ENCODE assay signal across 23 mouse cellular contexts in the genomic region with DNA sequence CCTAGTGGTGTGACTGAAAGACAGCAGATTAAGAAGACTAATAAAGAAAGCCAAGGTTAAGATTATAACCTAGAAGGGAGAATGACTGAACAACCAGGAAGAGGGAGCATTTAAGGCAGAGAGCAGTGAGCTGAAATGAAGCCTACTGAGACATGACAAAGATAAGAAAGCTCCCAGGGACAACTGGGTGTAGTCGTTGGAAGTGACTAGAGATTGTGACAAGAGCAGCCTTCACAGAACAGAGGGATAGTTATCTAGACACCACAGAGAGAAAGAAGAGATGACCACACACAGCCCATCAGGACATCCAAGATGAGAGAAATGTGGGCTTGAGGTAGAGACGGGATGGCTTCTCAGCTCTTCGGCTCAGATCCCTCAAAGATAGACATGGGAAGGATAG. TPM values are rescaled to one million over a fixed set of nuclear protein-coding genes. Genes with fewer than 3 reads are reported as not detected.
DNase-seq lines count a peak whose midpoint lies in the region; ATAC-seq and TF ChIP-seq lines count a peak whose summit lies in the region.
"Had no signal": no experiment of that assay in that cellular context is flagged by ENCODE, and none has a peak within 500 bp of the region (broad histone marks: within the 10 kb centered on the region; RNA-seq: fewer than 3 reads in every experiment).

No protein-coding gene starts in this region.

- peak; percentile 86 for ATAC-seq in liver, embryonic 11.5 days (replicated peaks; ENCODE audit: low FRiP score)
- ATAC-seq in liver, postnatal 0 days: no peak
- ATAC-seq in liver, embryonic 13.5 days (ENCODE audit: low read depth): peak; percentile 89
- ATAC-seq in liver, embryonic 14.5 days (ENCODE audit: insufficient read depth): peak; percentile 78
- ATAC-seq in liver, embryonic 16.5 days (ENCODE audit: low read depth): peak; percentile 48; the same call in 1 of the 2 replicates
- ATAC-seq: forebrain, embryonic 14.5 days had no signal

- WGBS in liver, embryonic 11.5 days: 35% methylated on average over 3 of the region's 3 CpGs
- WGBS in liver, postnatal 0 days (ENCODE audit: insufficient replicate concordance): 50% methylated on average over 3 of the region's 3 CpGs
- 21% methylated on average over 3 of the region's 3 CpGs for WGBS in liver, embryonic 13.5 days (ENCODE audit: insufficient replicate concordance)
- WGBS in liver, embryonic 14.5 days (ENCODE audit: insufficient replicate concordance): 11% methylated on average over 3 of the region's 3 CpGs
- WGBS in liver, embryonic 16.5 days (ENCODE audit: insufficient replicate concordance): 19% methylated on average over 3 of the region's 3 CpGs
- 94% methylated on average over 3 of the region's 3 CpGs for WGBS in thymus, adult 2 months

- H3K27me3 ChIP-seq in liver, embryonic 11.5 days (replicated peaks; ENCODE audit: control insufficient read depth, insufficient read depth, low read length): no peaks in the 10 kb centered on the region
- no peaks in the 10 kb centered on the region for H3K27me3 ChIP-seq in liver, postnatal 0 days (ENCODE audit: insufficient read depth, low read length)
- no peaks in the 10 kb centered on the region for H3K27me3 ChIP-seq in liver, embryonic 13.5 days
- no peaks in the 10 kb centered on the region for H3K27me3 ChIP-seq in liver, embryonic 14.5 days (ENCODE audit: control insufficient read depth, insufficient read depth, low read length)
- H3K27me3 ChIP-seq in liver, embryonic 16.5 days (ENCODE audit: control insufficient read depth, insufficient read depth, low read depth, low read length): no peaks in the 10 kb centered on the region
- H3K27me3 ChIP-seq in thymus, adult 2 months (ENCODE audit: control insufficient read depth, insufficient read depth, low read length): no peaks in the 10 kb centered on the region
- H3K27me3 ChIP-seq: embryonic facial prominence, embryonic 13.5 days; embryonic facial prominence, embryonic 15.5 days; forebrain, embryonic 12.5 days had no signal

- TF ChIP-seq CTCF in liver, postnatal 0 days (IDR thresholded peaks at IDR 0.05; ENCODE audit: low read depth): no peak
- no peak for TF ChIP-seq CTCF in liver, embryonic 14.5 days (IDR thresholded peaks at IDR 0.05; ENCODE audit: low read depth)
- TF ChIP-seq CTCF in thymus, adult 2 months (IDR thresholded peaks at IDR 0.05; ENCODE audit: borderline replicate concordance, control insufficient read depth, extremely low read depth, insufficient read depth, low read length, poor library complexity): no peak

- intact Hi-C loops in heart, postnatal 25 days (cut with DNase I): no loop called here

- no peak for TF ChIP-seq EP300 in liver, postnatal 0 days (IDR thresholded peaks at IDR 0.05; ENCODE audit: low read depth)
- TF ChIP-seq EP300 in liver, embryonic 14.5 days (IDR thresholded peaks at IDR 0.05; ENCODE audit: low read depth): peak; percentile 42

- H3K9me3 ChIP-seq in liver, embryonic 11.5 days (ENCODE audit: control insufficient read depth, low read length): no peaks in the 10 kb centered on the region
- no peaks in the 10 kb centered on the region for H3K9me3 ChIP-seq in liver, postnatal 0 days (ENCODE audit: low read length)
- H3K9me3 ChIP-seq in liver, embryonic 13.5 days (replicated peaks): no peaks in the 10 kb centered on the region
- H3K9me3 ChIP-seq in liver, embryonic 14.5 days (ENCODE audit: control insufficient read depth, low read length): no peaks in the 10 kb centered on the region
- no peaks in the 10 kb centered on the region for H3K9me3 ChIP-seq in liver, embryonic 16.5 days (replicated peaks; ENCODE audit: control insufficient read depth, low read length)
- H3K9me3 ChIP-seq: embryonic facial prominence, embryonic 13.5 days; embryonic facial prominence, embryonic 15.5 days; forebrain, embryonic 10.5 days; forebrain, embryonic 12.5 days had no signal

- no peak for TF ChIP-seq POLR2A in thymus, adult 2 months (IDR thresholded peaks at IDR 0.05; ENCODE audit: control insufficient read depth, extremely low read depth, insufficient read depth, low read length, poor library complexity)

- no peaks in the 10 kb centered on the region for H3K4me1 ChIP-seq in liver, embryonic 11.5 days (replicated peaks; ENCODE audit: control insufficient read depth, insufficient read depth, low read length)
- H3K4me1 ChIP-seq in liver, postnatal 0 days (ENCODE audit: insufficient read depth): no peaks in the 10 kb centered on the region
- H3K4me1 ChIP-seq in liver, embryonic 13.5 days (replicated peaks): peaks cover 16% of the 10 kb centered on the region
- H3K4me1 ChIP-seq in liver, embryonic 14.5 days (replicated peaks; ENCODE audit: control insufficient read depth in 2 of 2, insufficient read depth in 2 of 2, low read length in 1 of 2): peaks cover 0 to 11% of the 10 kb centered on the region in 2 experiments; a peak in 3 of 4 replicates
- no peaks in the 10 kb centered on the region for H3K4me1 ChIP-seq in liver, embryonic 16.5 days (ENCODE audit: control insufficient read depth, low read depth, low read length)
- H3K4me1 ChIP-seq in thymus, adult 2 months (replicated peaks; ENCODE audit: control insufficient read depth, insufficient read depth, low read length): no peaks in the 10 kb centered on the region
- H3K4me1 ChIP-seq: embryonic facial prominence, embryonic 13.5 days; embryonic facial prominence, embryonic 15.5 days; forebrain, embryonic 12.5 days had no signal

- no peak for DNase-seq in liver, embryonic 11.5 days (ENCODE audit: low spot score)
- DNase-seq in liver, postnatal 0 days: no peak
- DNase-seq in liver, embryonic 13.5 days: peak; percentile 9
- DNase-seq in liver, embryonic 14.5 days (ENCODE audit: low read depth in 3 of 3, low spot score in 3 of 3): peak in 2 of 3 experiments; percentile 7 to 18
- DNase-seq in thymus, adult 2 months: no peak
- DNase-seq in heart, postnatal 25 days (ENCODE audit: low spot score): no peak
- DNase-seq: adrenal gland, adult 2 months; adrenal gland, postnatal 10 days; adrenal gland, postnatal 25 days; cerebellum, adult 11 months; cerebellum, adult 18-20 months; cerebellum, adult 8-10 months; cerebellum, adult 9-11 months; cerebellum, postnatal 14 days; cerebellum, postnatal 36 days; embryo, embryonic 11 days had no signal

- H3K4me3 ChIP-seq in liver, embryonic 11.5 days (ENCODE audit: low read depth, low read length): no peak overlapping the region
- no peak overlapping the region for H3K4me3 ChIP-seq in liver, postnatal 0 days (ENCODE audit: low read depth, low read length)
- no peak overlapping the region for H3K4me3 ChIP-seq in liver, embryonic 13.5 days (replicated peaks)
- no peak overlapping the region for H3K4me3 ChIP-seq in liver, embryonic 14.5 days (ENCODE audit: insufficient read depth in 1 of 2, low read depth in 2 of 2, low read length in 2 of 2)
- H3K4me3 ChIP-seq in liver, embryonic 16.5 days (ENCODE audit: low read depth, low read length): no peak overlapping the region
- H3K4me3 ChIP-seq in thymus, adult 2 months (ENCODE audit: control insufficient read depth, insufficient read depth, low read length): no peak overlapping the region
- H3K4me3 ChIP-seq: embryonic facial prominence, embryonic 13.5 days; embryonic facial prominence, embryonic 15.5 days; erythroblast, embryonic 14.5 days; forebrain, embryonic 10.5 days; forebrain, embryonic 12.5 days had no signal

- H3K27ac ChIP-seq in liver, embryonic 11.5 days (ENCODE audit: low read depth, low read length): no peak overlapping the region
- no peak overlapping the region for H3K27ac ChIP-seq in liver, postnatal 0 days (ENCODE audit: low read depth)
- no peak overlapping the region for H3K27ac ChIP-seq in liver, embryonic 13.5 days
- no peak overlapping the region for H3K27ac ChIP-seq in liver, embryonic 14.5 days
- no peak overlapping the region for H3K27ac ChIP-seq in liver, embryonic 16.5 days (ENCODE audit: low read length)
- H3K27ac ChIP-seq in thymus, adult 2 months (ENCODE audit: control insufficient read depth, insufficient read depth, low read length): no peak overlapping the region
- H3K27ac ChIP-seq: embryonic facial prominence, embryonic 13.5 days; embryonic facial prominence, embryonic 15.5 days; forebrain, embryonic 10.5 days; forebrain, embryonic 12.5 days had no signal

- H3K36me3 ChIP-seq in liver, embryonic 11.5 days (ENCODE audit: control insufficient read depth, insufficient read depth, low read length): no peaks in the 10 kb centered on the region
- no peaks in the 10 kb centered on the region for H3K36me3 ChIP-seq in liver, postnatal 0 days (replicated peaks; ENCODE audit: insufficient read depth, low read length)
- H3K36me3 ChIP-seq in liver, embryonic 13.5 days: no peaks in the 10 kb centered on the region
- no peaks in the 10 kb centered on the region for H3K36me3 ChIP-seq in liver, embryonic 14.5 days (replicated peaks; ENCODE audit: control insufficient read depth, insufficient read depth, low read depth)
- H3K36me3 ChIP-seq in liver, embryonic 16.5 days (ENCODE audit: control insufficient read depth, insufficient read depth): no peaks in the 10 kb centered on the region
- no peaks in the 10 kb centered on the region for H3K36me3 ChIP-seq in thymus, adult 2 months (ENCODE audit: control insufficient read depth, insufficient read depth, low read length)
- H3K36me3 ChIP-seq: embryonic facial prominence, embryonic 13.5 days; embryonic facial prominence, embryonic 15.5 days; forebrain, embryonic 10.5 days had no signal

- H3K9ac ChIP-seq in liver, embryonic 11.5 days (ENCODE audit: low read depth, low read length): no peak overlapping the region
- no peak overlapping the region for H3K9ac ChIP-seq in liver, postnatal 0 days (replicated peaks)
- H3K9ac ChIP-seq in liver, embryonic 13.5 days: no peak overlapping the region
- H3K9ac ChIP-seq in liver, embryonic 14.5 days (replicated peaks): no peak overlapping the region
- no peak overlapping the region for H3K9ac ChIP-seq in liver, embryonic 16.5 days (ENCODE audit: low read depth, low read length)
- H3K9ac ChIP-seq: embryonic facial prominence, embryonic 13.5 days; embryonic facial prominence, embryonic 15.5 days; forebrain, embryonic 12.5 days had no signal

- no peak overlapping the region for H3K4me2 ChIP-seq in liver, embryonic 11.5 days
- no peak overlapping the region for H3K4me2 ChIP-seq in liver, postnatal 0 days (ENCODE audit: low read depth, low read length)
- H3K4me2 ChIP-seq in liver, embryonic 13.5 days: no peak overlapping the region
- no peak overlapping the region for H3K4me2 ChIP-seq in liver, embryonic 14.5 days (ENCODE audit: low read depth)
- no peak overlapping the region for H3K4me2 ChIP-seq in liver, embryonic 16.5 days (ENCODE audit: low read depth, low read length)
- H3K4me2 ChIP-seq: embryonic facial prominence, embryonic 13.5 days; embryonic facial prominence, embryonic 15.5 days; forebrain, embryonic 12.5 days had no signal

RNA-seq across cellular contexts. Expression of a gene that starts 29.4 kb away (rescaled TPM):
- 0.43 and 0.86 TPM in 2 replicates for polyA plus RNA-seq in liver, embryonic 11.5 days (2014; fragmentation: Nextera tagmentation; extraction: Ambion mirVana)
- polyA plus RNA-seq in liver, postnatal 0 days (2015; fragmentation: Nextera tagmentation; extraction: Ambion mirVana): 0.05 and 0.13 TPM in 2 replicates
- polyA plus RNA-seq in liver, embryonic 13.5 days (2015; fragmentation: Nextera tagmentation; extraction: Ambion mirVana): 0.15 and 0.20 TPM in 2 replicates
- 0.18 and 0.23 TPM in 2 replicates for polyA plus RNA-seq in liver, embryonic 14.5 days (2012; rRNA removed)
- polyA plus RNA-seq in liver, embryonic 14.5 days (2014; fragmentation: Nextera tagmentation; extraction: Ambion mirVana): 0.08 TPM in 1 of 2 replicates, not detected in the other
- polyA plus RNA-seq in liver, embryonic 16.5 days (2015; fragmentation: Nextera tagmentation; extraction: Ambion mirVana): 0.05 and 0.08 TPM in 2 replicates
- polyA plus RNA-seq in thymus, adult 2 months (2012; rRNA removed): 5.4 and 7.0 TPM in 2 replicates
- under 1 TPM; 0.62 to 0.81 TPM for total RNA-seq in heart, postnatal 25 days (2021)

Comparison
In these comparisons a context has a peak if more than half of its experiments do, and no peak if none do; other contexts are left out.
1. DNase-seq: peak in liver, embryonic 13.5 days (single experiment) and liver, embryonic 14.5 days (2 of 3); none in liver, embryonic 11.5 days (single experiment), liver, postnatal 0 days (single experiment), thymus, adult 2 months (single experiment) and heart, postnatal 25 days (single experiment).